Mouse (Mus musculus) hematopoietic stem cell, adult 5-6 weeks (primary cell): ENCODE results near the gene Lztfl1. TPM values are rescaled to one million over a fixed set of nuclear protein-coding genes. Genes with fewer than 3 reads are reported as not detected.

ENCODE experiments used
- ATAC-seq, 2 experiments: fragments of 125-278 bp in 1 of 2; replicated peaks in 1 of 2; 2 replicates each; pipeline ENCODE4 v1.8.0; 2016 to 2017; ENCODE audit warnings: inconsistent platforms in 2 of 2, mild to moderate bottlenecking in 2 of 2, moderate number of reproducible peaks in 2 of 2, low read depth in 1 of 2, moderate TSS enrichment in 1 of 2; ENCODE audit not compliant: low FRiP score in 2 of 2, poor library complexity in 2 of 2, severe bottlenecking in 2 of 2, insufficient read depth in 1 of 2, low TSS enrichment in 1 of 2
- total RNA-seq: library from RNA; stranded (forward); fragments of 172-1452, 232-1000 nt; gene quantifications from 2 replicates; pipeline ENCODE4 v1.2.3, GENCODE M21; 2017

The Lztfl1 gene
- 63.3 and 71.5 TPM in 2 replicates for total RNA-seq

DNA sequence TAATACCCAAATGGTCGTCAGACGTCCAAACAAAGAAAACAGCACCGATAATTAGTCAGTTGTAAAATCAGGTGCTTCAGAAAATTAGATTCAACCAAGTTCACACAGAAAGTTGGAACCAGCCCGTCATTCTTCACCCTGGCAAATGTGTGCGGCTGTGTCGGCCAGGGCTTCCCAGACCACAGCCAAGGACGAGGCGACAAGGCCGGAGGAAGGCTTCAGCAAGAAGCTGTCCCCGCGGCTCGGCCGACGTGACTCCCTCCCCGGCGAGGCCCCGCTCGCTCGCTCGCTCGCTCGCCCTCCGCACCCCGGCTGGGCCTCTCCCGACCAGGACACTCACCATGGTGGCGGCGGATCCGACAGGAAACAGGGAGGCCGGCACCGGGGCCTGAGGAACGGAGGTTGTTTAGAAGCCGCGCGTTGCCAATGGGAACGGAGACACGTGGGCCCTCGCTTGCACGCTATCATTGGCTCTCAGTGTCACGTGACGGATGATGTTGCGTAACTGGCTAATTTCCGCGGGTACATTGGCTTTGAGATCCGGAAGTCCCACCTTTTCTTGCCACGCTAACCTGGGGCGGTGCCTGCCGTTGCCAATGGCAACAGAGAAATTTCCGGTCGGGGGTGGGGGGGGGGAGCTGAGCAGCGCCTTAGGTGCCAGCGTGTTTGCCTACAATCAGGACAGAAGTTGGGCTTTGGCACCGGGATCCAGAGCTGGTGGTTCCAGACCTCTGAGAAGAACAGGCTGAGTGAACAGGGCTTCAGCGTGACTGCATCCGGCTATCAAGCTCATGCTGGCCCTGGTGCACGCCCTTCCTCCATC lies at the start of gene Lztfl1:
Gene Lztfl1 (minus strand): TSS at position 512 of the 823 bp plus-strand sequence.
- ATAC-seq: peak; percentile 99

DNA sequence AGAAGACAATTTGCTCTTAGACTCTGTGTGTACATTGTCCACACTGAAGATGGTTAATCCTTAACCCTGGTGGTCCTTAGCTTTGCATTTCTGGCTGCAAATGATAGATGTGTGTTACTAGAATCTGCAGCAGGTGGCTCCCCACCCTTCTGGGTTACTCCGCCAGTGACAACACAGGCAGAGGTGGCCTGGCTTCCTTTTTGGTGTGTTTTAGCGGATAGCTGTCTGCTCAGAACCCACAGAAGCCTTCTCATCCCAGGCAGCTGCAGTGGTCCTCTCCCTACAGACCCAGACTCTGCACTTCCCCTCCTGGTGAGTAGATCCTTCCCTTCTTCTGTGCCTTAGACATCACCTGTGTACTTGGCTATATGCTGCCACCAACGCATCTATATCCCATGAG lies 49.5 kb upstream of the Lztfl1 start:
- ATAC-seq: no peak

DNA sequence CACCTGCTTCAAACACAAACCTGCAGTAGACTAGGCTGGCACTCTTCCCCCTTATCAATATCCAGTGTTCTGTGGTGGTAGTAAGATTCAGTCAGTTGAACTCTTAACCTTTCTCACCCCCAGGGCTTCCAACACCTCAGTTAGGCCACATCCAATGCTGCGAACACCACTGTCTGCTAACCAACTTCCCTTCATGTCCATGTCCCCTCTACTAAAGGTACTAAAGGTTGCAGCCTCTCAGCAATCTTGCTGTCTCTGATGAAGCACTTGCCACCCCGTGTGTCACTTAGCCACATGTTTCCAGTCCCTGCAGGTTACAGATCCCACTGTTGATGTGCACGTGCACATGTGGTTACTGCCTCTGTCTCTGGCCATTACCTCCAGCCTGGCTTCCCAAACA lies 46.3 kb upstream of the Lztfl1 start:
- ATAC-seq: no peak

DNA sequence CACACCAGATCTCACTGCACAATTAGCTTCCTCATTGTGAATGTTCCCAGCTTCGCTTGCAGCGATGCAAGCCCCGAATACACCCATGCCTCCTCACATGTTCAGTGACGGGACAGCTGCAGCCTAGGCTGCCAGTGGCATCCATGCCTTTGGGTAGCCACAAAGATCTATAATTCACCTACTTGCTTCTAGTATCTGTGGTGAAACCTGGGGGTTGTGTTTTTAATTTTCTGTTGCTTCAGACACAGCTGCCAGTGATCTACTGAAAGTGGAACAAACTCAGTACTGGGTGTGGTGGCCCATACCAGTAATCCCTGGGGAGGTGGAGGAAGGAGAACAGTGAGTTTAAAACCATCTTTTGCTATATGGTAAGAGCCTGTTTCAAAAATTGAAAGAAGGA lies 45.4 kb upstream of the Lztfl1 start:
- ATAC-seq: no peak

DNA sequence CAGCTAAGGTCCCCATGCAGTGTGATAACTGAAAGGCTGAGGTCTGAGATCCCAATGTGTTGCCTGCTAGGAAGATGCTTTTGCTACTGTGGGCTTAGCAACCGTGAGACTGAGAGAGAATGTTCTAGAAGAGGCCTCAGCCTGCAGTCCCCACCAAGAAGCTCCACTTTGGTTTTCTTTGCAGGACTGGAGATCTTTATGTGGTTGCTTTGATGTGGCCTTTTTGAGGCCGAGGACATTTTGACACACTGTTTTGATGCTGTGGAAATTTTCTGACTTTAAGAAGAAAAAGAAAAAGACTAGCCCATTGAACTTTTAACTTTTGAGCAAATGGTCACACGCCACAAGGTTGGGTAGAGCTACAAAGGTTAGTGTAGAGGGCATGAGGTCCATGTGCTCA lies 43.3 kb upstream of the Lztfl1 start:
- no peak for ATAC-seq

DNA sequence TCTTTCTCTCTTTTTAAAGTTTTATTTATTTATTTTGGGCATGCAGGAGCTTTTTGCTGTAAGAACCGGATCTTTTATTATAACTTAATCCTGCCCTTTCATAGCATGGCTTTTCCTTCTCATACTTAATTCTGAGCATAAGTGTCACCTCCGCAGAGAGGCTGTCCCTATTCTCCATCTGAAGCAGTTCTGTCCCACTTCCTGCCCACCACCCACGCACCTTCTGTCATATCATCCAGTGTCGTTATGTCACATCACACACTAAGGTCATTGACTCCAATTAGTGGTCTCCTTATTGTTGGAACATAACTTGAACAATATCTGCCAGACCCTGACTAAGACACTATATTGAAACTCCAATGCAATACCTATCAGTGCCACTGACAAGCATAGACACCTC lies 41.1 kb upstream of the Lztfl1 start:
- no peak for ATAC-seq

DNA sequence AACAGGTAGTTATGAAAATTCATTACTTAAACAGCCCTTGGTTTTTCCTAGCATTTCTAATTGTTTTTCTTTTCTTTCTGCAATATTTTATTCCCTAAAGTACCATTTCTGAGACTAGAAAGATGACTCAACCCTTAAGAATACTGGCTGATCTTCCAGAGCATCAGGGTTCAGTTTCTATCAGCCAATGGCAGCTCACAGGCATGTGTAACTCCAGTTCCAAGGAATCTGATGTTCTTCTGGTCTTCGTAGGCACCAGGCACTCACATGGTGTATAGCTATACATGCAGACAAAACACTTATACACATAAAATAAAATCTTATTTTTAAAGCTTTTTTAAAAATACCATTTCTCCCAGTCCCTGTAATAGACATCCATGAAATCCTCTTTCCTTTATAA lies 40.7 kb upstream of the Lztfl1 start:
- no peak for ATAC-seq

DNA sequence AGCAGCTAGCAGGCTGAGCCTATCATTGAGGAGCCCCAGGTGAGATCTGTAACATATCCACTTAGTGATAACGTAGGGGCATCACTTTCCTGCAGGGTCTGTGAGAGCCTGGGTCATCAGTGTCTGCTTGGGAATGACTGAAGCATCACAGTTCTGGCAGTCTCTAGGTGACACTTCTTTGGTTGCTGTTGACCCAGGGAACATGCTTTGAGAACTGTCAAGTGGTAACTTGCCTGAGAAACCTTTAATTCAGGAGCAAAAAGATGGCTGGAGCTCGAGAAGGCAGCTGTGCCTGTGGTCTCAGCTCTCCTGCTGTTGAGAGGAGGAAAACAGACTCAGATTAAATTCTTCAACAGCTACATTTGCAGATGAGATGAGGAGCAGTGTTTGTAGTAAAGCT lies 39.8 kb upstream of the Lztfl1 start:
- no peak for ATAC-seq

DNA sequence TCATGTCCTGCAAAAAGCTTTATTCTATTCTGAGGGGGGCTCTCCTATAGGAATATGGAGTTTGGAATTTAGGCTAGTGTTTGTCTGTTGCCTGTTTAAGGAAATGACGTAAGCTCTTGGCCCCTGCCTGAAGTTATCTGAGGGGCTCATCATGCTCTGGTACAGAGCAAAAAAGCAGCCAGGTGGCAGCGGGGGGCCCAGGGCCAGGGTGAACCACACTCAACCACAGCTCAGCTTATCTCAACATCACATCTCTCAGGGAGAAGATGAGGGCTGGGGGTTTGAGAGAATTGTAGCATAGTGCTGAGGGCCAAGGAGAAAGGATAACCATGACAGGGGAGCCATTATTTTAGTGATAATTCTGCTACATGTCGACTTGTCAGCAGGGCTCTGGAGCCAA lies 39.3 kb upstream of the Lztfl1 start:
- peak in 1 of 2 experiments; percentile 25; a peak in 2 of 4 replicates for ATAC-seq

DNA sequence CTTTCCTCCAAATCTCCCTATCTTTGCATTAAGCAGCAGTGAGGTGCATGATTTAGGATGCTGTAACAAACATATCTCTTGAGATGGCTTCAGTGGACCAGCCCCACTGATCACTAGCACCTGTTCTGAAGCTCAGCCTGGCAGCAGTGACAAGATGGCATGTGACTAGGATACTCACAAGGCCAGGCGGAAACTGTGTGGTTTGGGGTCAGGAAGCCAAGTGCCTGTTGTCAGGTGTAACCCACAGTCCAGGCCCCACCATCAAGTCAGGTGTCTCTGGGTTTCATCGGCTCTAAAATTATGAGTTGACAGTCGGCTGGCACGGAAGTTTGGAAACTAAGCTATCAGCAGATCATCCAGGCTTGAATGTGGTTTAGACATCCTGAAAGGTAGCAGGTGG lies 36.8 kb upstream of the Lztfl1 start:
- peak; percentile 73 to 97 for ATAC-seq

DNA sequence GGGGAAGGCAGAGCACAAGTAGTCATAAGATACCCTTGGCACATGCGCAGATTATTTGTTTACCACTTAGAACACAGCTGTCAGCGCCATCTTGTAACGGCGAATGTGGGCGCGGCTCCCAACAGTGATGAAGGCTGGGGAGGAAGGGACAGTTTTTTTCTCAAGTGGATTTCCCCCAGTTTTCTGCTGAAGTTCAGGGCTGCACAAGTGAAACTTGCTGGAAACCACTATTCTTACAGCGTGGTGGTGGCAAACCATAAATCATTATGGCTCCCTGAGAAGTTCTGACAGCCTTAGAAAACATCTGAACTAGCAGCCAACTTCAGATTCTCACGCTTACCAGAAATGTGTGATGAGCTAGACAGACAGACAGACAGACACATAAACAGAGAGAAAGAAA lies 32.2 kb upstream of the Lztfl1 start:
- ATAC-seq: peak; percentile 32 to 37; a peak in 1 of 4 replicates

DNA sequence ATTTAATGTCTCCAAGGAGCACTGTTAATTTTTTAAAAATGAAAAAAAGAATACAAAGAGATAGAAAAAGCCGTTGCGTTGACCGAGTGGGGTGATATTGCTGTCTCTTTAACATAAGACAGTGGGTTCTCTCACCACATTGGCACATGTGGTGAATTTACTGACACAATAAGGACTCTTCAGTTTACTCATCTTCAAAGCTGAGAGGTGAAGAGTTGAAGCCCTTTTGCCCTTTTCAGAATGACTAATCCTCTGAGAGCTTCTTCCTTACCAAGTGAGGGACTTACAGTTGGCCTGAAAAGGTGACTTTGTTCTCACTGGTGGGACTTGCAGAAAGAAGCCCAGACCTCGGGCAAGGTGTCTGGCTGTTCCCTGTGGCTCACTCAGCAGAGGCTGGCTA lies 23.3 kb upstream of the Lztfl1 start:
- ATAC-seq: no peak

DNA sequence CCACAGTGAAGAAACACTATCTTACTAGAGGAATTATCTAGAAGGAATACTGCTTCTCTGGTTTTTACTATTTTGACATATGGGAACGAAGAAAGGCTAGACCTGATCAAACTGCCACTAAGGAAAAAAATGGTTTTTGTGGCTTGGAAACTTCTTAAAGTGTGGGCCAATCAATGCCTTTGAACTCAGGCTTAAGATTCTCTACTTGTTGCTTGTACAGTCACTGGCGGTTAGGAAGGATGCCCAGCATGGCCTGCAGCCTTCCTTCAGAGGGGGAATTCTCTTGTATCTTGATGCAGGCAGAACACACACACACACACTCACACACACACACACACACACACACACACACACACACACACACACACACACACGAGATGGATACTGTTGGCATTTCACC lies 16.6 kb upstream of the Lztfl1 start:
- ATAC-seq: no peak

DNA sequence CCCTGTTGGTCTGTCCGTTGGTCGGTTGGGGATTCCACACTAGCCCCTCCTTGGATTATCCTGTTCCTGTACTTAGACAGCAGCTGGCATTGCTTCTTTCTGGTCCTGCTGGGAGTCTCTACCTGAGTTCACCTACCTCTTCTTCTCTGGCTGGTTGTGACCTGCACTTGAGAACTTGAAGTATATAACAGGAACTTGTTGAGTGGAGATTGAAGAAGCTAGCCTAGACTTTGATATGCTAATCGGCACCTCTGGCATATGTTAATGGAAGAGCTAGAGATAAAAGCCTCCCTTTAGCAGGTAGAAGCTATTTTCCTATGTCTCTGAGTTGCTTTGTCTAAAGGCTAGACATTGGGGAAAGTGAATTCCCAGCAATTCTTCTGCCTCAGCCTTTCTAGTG lies 13.8 kb upstream of the Lztfl1 start:
- ATAC-seq: no peak

DNA sequence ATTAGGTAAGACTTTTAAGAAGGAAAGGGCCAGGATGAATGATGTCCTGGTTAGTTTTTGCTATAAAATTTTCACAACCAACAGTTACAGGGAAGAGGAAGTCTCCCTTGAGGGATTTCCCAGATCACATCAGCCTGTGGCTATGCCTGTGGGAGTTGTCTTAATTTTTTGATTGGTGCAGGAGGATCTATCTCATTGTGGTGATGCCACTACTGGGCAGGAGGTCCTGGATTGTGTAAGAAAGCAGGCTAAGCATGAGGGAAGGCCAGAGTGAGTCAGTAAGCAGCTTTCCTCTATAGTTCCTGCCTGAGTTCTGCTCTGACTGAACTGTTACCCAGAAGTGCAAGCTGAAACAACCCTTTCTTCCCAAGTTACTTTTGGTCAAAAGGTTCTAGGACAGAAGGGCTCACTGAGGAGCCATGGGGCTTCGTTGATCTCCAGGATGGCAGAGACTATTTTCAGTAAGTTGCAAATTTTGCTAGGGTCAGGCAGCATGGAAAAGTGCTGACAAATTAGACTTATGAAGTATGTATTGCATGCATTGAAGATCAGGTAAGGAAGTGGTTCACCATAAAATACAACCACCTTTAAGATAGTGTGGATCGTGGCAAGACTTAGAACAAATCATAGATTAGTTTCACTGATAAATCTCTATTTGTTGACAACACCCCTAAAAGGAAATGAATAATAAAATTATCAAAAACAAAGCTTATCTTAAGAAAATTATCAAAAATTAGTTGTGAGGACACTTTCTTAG lies 5.4 kb upstream of the Lztfl1 start:
- ATAC-seq: peak in 1 of 2 experiments; percentile 25; a peak in 1 of 4 replicates

DNA sequence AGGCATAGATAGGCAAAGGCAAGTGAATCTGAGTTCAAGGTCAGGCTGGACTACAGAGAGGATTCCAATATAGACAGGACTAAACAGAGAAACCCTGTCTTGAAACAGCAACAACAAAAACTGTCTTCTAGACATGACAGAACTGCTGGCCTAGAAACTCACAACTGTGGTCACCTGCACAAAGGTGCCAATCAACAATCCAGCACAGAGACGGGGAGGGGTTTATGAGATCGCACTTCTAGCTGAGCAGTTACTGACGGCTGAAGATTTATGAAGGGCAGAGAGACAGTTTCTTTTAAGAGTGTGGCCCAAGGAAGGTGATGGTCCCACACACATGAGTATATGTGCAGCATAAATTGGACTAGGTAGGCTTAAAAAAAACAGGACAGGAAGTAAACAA lies 1.2 kb downstream of the Lztfl1 start:
- ATAC-seq: no peak

DNA sequence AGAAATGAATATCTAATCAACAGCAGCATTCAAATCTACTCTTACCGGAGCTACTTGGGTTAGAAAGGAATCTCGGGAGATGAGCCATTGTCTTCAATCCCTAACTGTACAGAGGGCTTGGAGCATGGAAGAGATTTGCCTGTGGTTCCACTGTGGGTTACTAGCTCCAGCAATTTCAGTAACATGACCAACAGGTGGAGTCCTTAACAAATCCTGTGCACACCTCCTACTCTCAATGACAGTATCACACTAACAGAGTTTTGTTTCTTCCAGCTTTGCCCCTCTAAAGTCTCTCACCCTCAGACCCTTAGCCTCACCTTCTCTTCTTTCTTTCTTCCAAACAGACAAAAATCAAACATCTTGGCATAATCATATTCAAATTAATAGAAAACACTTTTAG lies 4.4 kb downstream of the Lztfl1 start:
- ATAC-seq: no peak

DNA sequence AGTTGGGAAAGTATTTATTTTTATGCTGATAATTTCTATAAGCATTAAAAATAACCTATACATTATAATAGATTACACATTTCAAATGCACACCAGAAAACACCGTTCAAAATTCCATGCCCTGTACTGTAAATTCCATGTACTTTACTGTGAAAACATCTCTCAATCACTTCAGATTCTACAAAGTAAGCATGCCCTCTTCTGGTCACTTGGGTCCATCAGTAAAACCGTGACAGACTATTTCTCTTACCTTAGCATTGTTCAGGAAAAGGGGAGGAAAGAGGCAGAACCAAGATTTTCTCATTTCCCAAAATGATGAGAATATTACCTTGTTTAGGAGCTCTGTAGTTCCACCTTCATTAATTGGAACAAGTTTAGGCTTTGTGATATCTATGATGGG lies 8.3 kb downstream of the Lztfl1 start:
- ATAC-seq: no peak

DNA sequence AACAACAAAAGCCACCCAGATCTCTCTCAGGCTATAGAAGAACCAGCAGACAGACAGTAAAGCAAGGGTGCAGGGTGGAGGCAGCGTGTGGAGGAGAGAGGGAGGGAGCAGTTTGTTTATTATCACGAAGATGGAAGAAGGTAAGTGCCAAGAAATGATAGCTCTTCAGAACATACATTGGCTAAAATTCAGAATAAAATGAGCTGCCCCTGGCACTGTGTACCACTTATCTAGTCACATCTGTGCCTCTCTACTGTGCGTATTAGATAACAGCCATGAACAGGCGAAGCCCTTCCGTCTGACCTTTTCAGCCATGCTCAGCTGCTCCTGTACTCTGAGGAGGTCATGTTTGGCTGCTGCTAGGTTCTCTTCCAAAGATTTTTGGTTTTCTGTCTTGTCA lies 15.7 kb downstream of the Lztfl1 start:
- peak; percentile 27 to 53; a peak in 2 of 4 replicates for ATAC-seq
